Mouse (Mus musculus): ENCODE measurements around the gene Il15. TPM values are rescaled to one million over a fixed set of nuclear protein-coding genes. Genes with fewer than 3 reads are reported as not detected.

Il15 gene
- polyA plus RNA-seq, 1 experiment from 2014 or later = 12.8 TPM

DNA sequence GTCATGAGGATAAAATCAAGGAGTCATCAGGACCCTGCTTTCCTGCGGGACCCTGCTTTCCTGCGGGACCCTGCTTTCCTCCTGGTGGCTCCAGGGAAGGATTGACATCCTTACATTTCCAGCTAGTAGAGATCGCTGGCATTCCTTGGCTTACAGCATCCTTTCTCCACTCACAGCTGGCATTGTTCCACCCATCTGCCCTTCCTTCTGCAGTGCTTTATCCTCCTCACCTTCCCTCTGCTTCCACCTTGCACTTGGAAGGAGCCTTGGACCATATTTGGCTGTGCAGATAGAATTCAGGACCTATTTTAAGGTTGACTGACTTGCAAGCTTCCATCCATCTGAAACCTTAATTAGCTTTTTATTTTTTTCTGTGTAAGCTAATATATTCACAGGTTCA lies 117.2 kb downstream of the Il15 start:
- no peaks in the 10 kb centered on the region for H3K36me3 ChIP-seq (ENCODE audit: insufficient read depth)
- H3K27ac ChIP-seq (ENCODE audit: low read depth) = no peak overlapping the region
- no peak overlapping the region for H3K9ac ChIP-seq
- H3K4me1 ChIP-seq (ENCODE audit: insufficient read depth) = no peaks in the 10 kb centered on the region
- TF ChIP-seq CTCF (IDR thresholded peaks at IDR 0.05; ENCODE audit: low read depth) = no peak
- WGBS = 77% methylated on average over 3 of the region's 3 CpGs
- no peaks in the 10 kb centered on the region for H3K9me3 ChIP-seq (ENCODE audit: low read depth, low read length)
- no peak overlapping the region for H3K4me2 ChIP-seq
- no peak for ATAC-seq (ENCODE audit: insufficient read depth)
- no peak for DNase-seq
- H3K4me3 ChIP-seq (ENCODE audit: low read depth, low read length) = no peak overlapping the region
- H3K27me3 ChIP-seq (ENCODE audit: insufficient read depth, low read length) = no peaks in the 10 kb centered on the region

DNA sequence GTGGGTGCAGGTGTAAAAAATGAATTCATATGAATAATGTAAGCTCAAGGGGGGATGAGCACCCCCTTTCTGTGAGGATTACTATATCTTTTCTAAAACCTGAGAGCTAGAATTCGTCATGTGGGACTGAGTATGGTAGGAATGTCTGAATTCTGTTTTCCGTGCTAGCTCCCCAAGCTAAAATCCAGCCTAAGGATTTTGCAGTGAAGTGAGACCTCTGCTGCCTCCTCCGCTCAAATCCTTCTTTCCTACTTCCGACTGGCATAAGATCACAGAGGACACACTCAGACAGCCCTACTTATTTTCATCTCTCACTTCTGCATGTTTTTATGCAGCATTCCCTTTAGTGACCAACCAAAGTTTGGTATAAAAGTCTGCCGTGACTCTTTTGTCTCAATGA lies 121.0 kb downstream of the Il15 start:
- H3K9me3 ChIP-seq (ENCODE audit: low read depth, low read length) = no peaks in the 10 kb centered on the region
- H3K9ac ChIP-seq = no peak overlapping the region
- ATAC-seq (ENCODE audit: insufficient read depth) (no peak), DNase-seq (no peak)
- H3K4me1 ChIP-seq (ENCODE audit: insufficient read depth) = no peaks in the 10 kb centered on the region
- no peak overlapping the region for H3K27ac ChIP-seq (ENCODE audit: low read depth)
- WGBS = 69% methylated on average over 5 of the region's 5 CpGs
- TF ChIP-seq CTCF (IDR thresholded peaks at IDR 0.05; ENCODE audit: low read depth) = no peak
- H3K4me3 ChIP-seq (ENCODE audit: low read depth, low read length) = no peak overlapping the region
- H3K27me3 ChIP-seq (ENCODE audit: insufficient read depth, low read length) = no peaks in the 10 kb centered on the region
- H3K4me2 ChIP-seq = no peak overlapping the region
- no peaks in the 10 kb centered on the region for H3K36me3 ChIP-seq (ENCODE audit: insufficient read depth)

All from lung, embryonic 14.5 days (tissue).